Mouse (Mus musculus): ENCODE measurements around the gene Nr1h3.

Nr1h3 gene

DNA sequence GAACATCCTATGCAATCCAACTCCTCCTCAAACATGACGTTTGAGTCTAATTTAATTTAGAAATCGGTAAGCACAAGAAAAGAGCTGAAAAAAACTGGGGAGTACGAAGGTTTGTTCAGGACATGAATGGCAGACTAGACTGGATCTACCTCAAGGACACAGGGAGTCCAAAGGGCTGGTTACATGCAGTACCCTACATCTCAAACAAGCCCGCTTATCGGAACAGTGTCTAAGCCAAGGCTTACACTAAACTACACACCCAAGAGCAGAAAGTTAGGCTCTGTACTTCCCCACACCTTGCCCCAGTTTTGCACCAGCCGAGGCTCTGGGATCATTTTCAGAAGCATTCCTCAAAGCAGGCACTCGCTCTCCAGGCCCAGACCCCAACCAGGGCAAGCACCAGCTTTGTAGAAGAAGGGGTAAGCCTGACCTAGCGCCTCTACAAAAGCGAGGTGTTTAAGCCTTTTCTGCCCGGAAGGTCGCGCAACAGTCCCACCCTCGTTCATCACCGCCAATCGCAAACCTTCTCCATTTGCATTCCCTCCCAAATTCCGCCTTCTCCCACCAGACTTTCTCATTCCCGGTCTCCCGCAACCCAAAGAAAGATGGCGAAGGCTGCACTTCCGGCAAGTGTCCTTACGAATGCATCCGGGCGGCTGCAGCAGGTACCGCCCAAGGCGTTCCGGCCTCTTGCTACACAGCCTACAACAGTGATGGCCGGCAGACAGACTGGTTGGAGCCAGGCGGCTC lies at the start of gene Nr1h3, which contains the start of gene Acp2:
Gene Nr1h3, minus strand, starts transcription at position 613 of the 750 bp plus-strand sequence.
Gene Acp2, plus strand, starts transcription at position 664 of the 750 bp plus-strand sequence.
- DNase-seq = peak; percentile 94 to 99

DNA sequence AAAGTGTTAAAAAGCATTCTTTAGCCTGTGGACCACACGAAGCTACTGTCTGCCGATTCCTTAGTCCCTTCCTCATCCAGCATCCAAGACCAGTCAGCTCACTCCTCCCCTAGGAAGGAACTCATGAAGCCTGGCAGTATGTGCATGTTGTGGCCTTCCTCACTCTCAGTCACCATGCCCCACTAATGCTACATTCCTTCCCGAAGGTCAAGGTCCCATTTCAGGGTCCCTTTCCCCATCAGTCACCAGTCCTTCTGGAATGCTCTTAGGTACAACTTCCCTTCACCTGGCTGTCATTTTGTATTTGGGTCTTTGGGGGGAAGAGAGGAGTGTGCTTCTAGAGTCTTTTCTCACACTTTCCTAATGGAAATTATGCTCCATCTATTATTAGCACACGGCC lies 49.4 kb upstream of the Nr1h3 start:
- DNase-seq = no peak

DNA sequence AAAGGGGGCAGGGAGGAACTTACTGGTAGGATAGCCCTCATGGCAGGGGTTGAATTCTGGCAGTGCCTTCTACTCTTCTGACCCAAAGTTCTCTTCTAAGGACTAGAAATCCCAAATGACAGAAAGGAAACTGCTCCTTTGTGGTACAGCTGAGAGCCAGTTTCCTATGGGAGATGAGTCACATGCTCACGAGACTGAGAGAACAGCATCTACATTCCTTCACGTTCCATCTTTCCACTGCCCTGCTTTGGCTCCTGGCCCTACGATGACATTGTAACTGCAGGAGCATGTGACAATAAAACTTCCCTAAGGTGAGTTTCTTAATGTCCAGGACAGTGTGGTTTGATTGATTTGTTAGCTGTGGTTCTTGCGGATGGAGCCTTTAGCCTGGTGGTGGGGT lies 45.7 kb upstream of the Nr1h3 start:
- no peak for DNase-seq

DNA sequence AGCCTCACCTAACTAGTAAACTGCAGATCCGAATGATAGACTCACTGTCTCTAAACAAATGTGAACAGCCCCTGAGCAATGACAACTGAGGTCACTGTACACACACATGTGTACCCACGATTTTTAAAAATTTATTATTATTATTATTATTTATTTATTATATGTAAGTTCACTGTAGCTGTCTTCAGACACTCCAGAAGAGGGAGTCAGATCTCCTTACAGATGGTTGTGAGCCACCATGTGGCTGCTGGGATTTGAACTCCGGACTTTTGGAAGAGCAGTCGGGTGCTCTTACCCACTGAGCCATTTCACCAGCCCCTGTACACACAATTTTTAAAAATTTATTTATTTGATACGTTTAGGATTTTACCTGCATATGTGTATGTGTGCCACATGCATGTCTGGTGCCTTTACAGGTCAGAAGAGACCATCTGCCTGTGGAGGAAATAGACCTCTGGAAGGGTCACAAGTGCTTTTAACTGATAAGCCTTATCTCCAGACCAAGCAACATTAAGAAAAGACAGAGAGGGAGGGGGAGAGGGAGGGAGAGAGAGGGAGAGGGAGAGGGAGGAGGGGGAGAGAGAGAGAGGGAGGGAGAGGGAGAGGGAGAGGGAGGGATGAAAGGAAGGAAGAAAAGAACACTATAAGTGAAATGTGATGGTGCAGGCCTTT lies 42.1 kb upstream of the Nr1h3 start:
- DNase-seq = no peak

DNA sequence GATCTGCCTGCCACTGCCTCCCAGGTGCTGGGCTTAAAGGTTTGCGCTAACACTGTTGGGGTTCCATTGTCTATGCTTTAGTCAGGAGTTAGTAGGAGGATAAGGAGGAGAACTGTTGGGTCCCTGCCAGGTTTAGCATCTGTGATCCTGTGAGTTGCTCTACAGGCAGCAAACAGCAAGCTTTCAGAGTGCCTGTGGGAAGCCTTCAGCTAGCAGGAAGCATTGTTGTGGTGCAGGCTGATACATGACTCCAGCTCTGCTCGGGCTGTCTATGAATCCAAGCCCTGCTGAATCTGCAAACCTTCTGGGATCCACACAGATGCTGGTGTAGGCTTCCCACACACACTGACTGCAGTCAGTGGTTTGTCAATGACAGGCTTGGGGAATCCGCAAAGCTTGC lies 40.8 kb upstream of the Nr1h3 start:
- DNase-seq = peak; percentile 45

DNA sequence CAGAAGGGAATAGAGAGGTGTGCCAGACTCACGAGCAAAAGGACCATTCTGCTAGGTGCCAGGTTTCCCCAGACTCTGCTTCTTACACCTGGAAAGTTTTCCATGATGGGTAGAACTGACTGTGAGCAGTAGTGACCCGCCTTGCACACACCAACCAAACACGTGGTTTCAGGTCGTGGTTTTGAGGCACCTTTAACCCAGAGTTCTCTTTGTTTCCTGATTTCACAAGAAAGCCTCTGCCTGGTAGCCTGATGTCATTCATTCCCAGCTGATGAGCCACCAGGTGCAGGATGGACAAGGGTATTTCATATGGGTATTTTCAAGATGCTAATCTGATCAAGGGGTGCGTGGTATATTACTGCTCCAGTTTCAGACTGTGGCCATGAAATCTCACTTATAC lies 39.9 kb upstream of the Nr1h3 start:
- DNase-seq = no peak

DNA sequence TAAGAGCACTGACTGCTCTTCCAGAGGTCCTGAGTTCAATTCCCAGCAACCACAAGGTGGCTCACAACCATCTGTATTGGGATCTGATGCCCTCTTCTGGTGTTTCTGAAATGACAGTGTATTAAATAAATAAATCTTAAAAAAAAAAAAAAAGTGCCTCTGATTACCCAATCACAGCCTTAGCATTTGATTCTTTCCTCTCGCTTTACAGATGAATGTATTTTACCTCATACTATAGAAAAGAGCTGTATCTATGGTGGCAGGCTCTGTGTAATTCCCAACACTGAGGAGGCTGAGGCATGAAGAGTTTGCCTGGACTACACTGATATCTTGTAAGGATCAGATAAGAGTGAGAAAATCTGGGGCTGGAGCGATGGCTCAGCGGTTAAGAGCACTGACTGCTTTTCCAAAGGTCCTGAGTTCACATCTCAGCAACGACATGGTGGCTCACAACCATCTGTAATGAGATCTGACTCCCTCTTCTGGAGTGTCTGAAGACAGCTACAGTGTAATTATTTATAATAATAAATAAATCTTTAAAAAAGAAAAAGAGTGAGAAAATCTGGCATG lies 35.0 kb upstream of the Nr1h3 start:
- peak in 1 of 2 experiments; percentile 37 for DNase-seq

DNA sequence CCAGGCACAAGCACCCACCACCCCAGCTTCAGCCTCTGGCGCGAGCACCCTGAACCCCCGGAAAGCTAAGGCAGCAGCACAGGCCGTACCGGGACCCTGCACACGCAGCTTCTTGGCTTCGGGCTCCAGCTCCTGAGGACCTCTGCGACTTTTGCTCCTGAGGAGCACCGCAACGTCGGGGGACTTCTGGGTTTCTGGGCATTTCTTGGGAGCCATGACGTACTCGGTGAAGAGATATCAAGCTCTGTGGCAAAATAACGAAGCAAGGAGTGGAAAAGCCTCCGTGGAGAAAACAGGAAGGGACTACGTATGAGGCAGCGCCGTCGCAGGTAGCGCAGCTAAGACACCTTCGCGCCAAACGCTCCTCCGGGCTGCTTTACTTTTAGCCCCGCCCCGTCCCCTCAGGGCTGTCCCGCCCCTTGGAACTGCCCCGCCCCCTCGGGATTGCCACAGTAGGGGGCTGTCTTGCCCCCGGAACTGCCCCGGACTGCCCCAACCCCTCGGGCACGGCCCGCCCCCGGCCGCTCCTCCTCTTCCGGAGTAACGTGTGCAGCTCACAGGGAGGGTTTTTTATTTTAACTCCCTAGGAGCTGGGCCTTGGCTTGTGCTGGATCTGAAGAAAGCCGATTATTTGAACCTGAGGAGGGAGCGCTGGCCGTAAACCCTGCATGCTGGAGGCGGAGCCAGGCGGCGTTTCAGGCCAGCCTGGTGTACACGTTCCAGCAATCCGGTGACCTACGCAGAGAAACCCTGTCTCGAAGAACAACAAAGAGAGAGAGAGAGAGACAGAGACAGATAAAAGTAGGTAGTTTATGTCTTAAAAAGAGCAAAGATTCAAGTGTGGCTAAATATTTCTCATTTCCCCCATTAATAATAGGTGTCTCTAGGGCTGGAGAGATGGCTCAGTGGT lies 34.2 kb upstream of the Nr1h3 start, which contains the start of gene Ddb2:
Gene Ddb2, minus strand, starts transcription at position 382 of the 910 bp plus-strand sequence.
- DNase-seq = peak; percentile 85 to 94

DNA sequence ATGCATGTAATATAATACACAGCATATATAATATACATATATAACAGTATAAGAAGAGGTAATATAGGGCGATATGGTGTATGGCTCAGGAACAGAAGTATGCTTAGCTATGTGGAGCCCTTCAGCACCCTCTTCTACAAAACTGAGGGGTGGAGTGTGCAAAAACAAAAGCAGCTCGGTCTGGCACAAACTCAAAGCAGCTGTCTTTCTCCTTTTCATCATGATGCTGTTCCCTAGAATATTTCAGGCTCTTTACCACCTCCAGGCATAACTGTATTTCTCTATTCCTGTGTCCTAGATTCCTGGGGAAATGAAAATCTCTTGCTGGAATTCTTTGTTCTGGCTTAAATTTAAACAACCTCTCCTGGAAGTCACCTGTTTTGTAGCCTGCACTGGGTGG lies 27.1 kb upstream of the Nr1h3 start:
- no peak for DNase-seq

DNA sequence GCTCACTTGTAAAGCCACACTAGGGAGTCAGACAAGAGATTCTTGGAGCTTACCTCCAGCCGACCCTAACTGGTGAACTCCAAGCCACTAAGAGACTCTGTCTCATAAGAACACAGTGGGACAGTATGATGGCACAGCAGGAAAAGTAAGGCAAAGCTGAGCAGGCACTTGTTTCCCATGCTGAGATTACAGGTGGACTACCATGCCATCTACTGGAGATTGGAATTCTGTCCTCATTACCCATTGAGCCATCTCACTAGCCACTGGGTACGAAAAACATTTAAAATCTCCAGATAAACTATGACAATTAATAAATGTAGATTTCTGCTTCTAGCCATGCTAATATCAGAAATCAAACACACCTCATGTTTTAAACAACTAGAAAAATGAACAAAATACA lies 21.0 kb upstream of the Nr1h3 start:
- DNase-seq = no peak

DNA sequence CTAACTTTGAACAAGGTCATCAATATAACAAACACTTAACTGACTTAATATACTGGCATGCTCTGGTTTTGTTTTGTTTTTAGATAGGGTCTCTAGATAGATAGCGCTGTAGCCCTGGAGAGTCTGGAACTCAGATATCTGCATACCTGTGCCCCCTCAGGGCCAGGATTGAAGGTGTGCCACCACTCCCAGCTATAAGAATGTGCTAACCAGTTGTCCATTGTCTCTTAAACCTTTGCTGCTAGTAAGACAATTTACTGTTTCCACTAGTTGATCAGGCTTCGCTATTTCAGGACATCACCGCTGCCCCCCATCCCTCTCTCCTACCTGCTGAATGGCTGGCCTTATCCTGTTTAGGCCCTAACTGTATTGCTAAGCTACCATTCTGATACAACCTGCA lies 17.9 kb upstream of the Nr1h3 start:
- no peak for DNase-seq

DNA sequence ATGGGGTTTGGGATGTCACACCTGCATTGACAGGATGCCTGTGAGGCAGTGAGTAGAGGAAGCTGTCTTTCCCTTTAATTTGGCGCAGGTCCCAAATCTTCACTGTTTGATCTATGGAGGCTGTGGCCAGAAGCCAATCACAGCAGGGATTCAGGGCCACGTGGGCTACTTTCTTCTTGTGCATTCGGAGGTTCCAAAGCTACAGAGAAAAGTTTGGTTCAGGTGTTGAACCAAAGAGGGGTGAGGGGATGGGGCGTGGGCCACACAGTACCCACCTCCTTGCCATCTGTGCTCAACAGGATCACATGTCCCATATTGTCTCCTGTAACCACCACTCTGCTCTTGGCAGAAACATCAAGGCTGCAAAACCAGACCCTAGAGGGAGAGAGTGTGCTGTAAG lies 14.4 kb upstream of the Nr1h3 start:
- DNase-seq = peak; percentile 35 to 42

DNA sequence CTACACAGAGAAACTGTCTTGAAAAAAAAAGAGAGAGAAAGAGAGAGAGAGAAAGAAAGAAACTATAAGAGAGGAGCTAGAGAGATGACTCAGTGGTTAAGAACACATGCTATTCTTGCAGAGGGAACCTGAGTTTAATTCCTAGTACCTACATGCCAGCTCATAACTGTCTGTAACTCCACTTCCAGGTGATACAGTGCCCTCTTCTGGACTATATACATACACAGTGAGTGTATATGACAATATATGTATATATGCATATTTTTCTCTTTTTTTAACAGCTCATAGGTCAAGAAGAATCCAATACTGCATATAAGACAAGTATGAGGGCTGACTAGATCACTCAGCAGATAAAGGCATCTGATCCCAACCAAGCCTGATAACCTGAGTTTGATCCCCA lies 10.7 kb upstream of the Nr1h3 start:
- no peak for DNase-seq

DNA sequence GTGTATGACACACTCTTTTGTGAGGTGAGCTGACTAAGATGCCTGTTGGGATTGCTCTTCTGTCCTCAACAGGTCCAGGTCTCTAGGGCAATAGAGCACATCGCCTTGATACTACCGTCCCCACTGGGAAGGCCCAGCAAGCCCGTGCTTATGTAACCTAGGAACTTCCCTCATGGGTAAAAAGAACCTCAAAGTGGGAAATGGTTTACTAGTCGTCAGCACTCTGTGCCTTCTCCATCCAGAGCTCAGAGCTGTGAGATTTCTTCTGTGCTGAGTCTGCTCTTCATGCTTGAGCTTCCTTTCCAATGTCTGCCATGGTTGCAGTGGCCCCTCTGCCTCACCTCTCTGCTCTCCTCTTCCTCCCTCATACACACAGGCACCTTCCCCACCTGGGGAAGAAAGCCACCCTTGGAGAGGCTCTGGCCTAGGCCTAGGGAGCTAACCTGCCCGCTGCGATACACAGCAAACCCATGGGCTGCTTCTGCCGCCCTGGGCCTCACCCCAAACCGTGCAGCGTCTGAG lies 3.7 kb upstream of the Nr1h3 start:
- DNase-seq = no peak

DNA sequence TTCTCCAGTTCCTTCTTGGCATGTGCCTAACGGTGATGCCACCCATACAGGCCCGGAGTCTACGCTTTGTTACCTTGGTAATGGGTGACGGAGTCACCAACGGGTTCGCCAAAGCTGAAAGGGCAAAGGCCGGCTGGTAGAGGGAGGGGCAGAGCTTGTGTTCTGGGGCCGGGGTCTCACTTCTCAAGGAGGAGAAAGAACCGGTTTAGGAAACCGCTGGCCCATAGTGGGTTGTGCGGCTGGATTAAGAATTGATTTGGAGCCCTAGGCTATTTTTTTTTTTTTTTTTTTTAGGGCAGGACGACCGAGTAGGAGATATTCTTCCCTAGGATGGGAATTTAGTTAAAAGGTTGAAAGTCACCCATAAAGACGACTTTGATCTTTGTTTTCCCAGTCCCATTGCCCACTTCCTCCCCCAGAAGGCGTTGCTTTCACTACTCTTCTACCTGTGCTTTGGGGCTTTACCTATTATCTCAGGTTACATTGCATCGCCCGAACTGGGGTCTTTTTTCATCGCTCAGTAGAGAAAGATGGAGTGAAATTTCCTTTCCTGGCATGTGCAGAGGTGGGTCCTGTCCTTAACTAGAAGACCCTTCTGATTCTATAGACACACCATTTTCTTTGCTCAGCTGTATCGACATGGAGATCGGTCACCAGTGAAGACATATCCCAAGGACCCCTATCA lies 480 bp upstream of the Nr1h3 start:
- DNase-seq = no peak

DNA sequence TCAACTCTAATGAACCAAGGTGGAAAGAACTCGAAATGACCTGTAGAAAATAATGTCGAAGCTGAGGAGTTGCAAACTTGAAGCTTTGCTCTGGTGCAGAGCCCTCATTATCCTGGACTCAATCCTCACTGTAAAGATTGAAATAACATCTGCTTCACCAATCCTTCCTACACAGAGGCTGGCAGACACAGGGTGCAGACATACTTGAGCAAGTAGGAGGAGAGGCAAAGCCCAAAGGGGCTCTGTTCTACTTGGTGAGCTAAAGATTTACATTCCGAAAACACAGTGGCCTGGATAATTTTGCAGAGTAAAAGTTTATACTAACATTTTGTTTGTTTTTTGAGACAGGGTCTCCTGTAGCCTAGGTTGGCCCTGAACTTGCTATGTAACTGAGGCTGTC lies 3.7 kb downstream of the Nr1h3 start:
- no peak for DNase-seq

DNA sequence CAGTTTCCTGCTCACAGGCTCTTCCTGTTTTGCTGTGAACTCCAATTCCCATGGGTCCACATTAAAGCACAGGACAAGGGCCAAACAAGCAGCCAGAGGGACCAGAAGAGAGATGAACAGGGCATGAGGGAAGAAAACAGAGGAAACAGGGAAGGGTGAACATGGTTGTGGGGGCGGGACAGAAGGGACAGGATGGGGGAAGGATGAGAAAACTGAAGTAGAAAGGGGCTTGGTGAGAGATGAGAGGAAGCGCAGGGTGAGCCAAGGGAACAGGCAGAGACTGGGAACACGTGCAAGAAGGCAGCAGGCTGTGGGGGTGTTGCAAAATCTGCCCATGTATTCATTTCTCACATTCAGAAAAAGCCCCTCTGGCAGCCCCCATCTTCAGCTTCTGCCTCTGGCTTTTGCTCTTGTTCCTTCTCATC lies 6.0 kb downstream of the Nr1h3 start:
- no peak for DNase-seq

DNA sequence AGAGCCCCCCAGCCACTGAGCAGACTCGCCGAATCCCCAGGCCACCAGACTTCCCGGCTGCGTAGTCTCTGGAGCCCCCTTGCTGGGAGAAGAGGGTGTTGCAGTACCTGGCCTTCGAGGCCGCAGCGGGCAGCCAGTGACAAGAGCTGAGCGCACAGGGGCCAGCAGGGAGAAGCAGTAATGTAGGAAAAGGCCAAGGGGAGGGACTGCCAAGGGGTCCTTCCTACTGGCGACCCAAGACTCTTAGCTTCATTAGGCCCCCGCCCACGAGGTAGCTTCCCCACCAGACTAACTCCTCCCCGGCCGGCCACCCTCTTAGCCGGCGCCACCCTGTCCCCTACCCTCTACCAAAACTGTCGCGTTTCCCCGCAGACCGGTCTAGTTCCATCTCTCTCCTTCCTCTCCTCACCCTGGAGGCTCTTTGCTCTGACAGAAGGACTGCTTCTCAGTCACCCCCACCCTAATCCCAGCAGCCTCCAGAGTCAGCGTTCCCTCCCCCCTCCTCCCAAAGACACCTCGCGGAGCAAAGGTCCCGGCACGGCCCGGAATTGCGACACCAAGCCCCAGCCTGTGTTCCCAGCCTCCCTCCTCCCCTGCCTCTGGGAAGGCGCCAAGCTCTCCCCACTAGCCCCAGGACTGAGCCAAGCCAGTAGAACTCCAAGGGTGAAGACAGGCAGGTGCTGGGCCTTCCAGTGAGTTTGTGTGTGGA lies 7.9 kb downstream of the Nr1h3 start:
- DNase-seq = peak; percentile 56 to 69

DNA sequence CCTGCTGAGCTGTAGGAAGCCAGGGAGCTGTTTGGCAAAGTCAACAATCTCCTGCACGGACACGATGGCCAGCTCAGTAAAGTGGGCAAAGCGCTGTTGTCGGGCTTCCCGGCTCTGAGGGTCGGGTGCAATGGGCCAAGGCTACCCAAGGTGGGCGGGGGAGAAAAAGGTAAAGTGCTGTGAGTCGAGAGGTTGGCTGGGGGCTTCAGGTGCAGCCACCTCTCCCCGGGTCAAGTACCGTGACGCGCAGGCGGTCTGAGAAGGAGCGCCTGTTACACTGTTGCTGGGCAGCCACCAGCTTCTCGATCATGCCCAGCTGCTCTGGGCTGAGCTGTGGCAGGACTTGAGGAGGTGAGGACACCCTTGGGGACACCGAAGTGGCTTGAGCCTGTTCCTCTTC lies 12.1 kb downstream of the Nr1h3 start:
- DNase-seq = no peak

DNA sequence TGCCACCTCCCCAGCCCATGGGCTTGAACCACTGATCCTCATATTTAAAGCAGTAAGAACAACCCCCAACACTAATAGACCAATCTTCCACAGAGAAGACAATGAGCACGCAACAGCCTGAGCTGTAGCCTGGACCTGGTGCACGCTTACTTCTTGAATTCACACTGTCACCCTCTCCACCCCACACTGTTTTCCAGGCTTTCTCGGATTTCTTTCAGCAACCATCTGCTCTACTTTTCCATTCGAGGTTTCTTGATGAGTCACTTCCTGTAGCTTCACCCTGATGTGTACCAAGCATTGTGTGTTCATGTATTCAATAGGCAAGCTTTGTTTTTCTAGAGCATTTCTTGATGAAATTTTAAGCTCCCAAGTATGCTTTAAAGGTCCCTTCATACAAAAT lies 15.2 kb downstream of the Nr1h3 start:
- no peak for DNase-seq

DNA sequence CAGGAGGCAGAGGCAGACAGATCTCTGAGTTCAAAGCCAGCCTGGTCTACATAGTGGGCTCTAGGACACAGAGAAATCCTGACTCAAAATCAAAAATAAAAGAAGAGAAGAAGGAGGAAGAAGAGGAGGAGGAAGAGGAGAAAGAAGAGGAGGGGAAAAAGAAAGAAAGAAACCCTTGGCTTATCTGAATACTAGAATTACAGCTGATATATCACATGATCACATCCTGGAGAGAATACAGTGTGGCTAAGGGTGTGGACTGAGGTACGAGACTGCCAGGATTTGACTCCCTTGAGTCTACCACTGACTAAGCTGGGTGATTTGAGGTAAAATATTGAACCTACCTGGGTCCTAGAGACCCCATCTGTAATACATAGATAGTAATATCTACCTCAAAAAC lies 16.4 kb downstream of the Nr1h3 start:
- no peak for DNase-seq

Measured in cerebellum, postnatal 36 days (tissue).